Mouse (Mus musculus): ENCODE data around the gene Cmas.

GRCm38 (mm10) chr6:142757334-142757965 lies 964 bp downstream of the Cmas start:
- TF ChIP-seq CTCF (IDR thresholded peaks at IDR 0.05; ENCODE audit: low read depth, low read length) = no peak
- TF ChIP-seq TAL1 (conservative IDR thresholded peaks at IDR 0.05; ENCODE audit: low read depth, low read length) = peak; percentile 66
- no peak for TF ChIP-seq GATA1 (IDR thresholded peaks at IDR 0.05; ENCODE audit: borderline replicate concordance, low read length)

Measured in G1E (cell line).